Mouse (Mus musculus) monocyte, adult 5-6 weeks (primary cell): ENCODE data around the gene 1700129C05Rik. TPM values are rescaled to one million over a fixed set of nuclear protein-coding genes. Genes with fewer than 3 reads are reported as not detected.

Experiments
- ATAC-seq: fragments of 153-309, 156-312 bp; replicated peaks from 2 replicates; pipeline ENCODE4 v1.8.0; 2017; ENCODE audit warnings: mild to moderate bottlenecking; ENCODE audit not compliant: low TSS enrichment, insufficient number of reproducible peaks, severe bottlenecking, poor library complexity, low FRiP score
- total RNA-seq: library from RNA; stranded (forward); fragments of 200-1000, 200-491, 200-594 nt; gene quantifications from 3 replicates; pipeline ENCODE4 v1.2.3, GENCODE M21; 2017

1700129C05Rik gene
- total RNA-seq, result not detected in 3 replicates

GRCm38 (mm10) chr14:59142793-59143192 lies at the start of gene 1700129C05Rik:
Gene 1700129C05Rik (minus strand): TSS chr14:59142893.
- no peak for ATAC-seq

- no peak for ATAC-seq
Measured at GRCm38 (mm10) chr14:59186121-59186520, 43.4 kb upstream of the 1700129C05Rik start.

- ATAC-seq, result no peak
Measured at GRCm38 (mm10) chr14:59185514-59185913, 42.8 kb upstream of the 1700129C05Rik start.

GRCm38 (mm10) chr14:59182732-59183131 lies 40.0 kb upstream of the 1700129C05Rik start:
- ATAC-seq, result no peak

- no peak for ATAC-seq
Measured at GRCm38 (mm10) chr14:59178649-59179048, 36.0 kb upstream of the 1700129C05Rik start, which contains the start of gene Gm5142. Gene Gm5142 (minus strand): TSS chr14:59178749.

GRCm38 (mm10) chr14:59157016-59157698 lies 14.5 kb upstream of the 1700129C05Rik start:
- no peak for ATAC-seq

- ATAC-seq, result no peak
Measured at GRCm38 (mm10) chr14:59155589-59155988, 12.9 kb upstream of the 1700129C05Rik start.

- no peak for ATAC-seq
Measured at GRCm38 (mm10) chr14:59114281-59114680, 28.4 kb downstream of the 1700129C05Rik start.

GRCm38 (mm10) chr14:59104006-59104605 lies 38.6 kb downstream of the 1700129C05Rik start:
- no peak for ATAC-seq

- no peak for ATAC-seq
Measured at GRCm38 (mm10) chr14:59093601-59094000, 49.1 kb downstream of the 1700129C05Rik start.

GRCm38 (mm10) chr14:59084396-59084795 lies 58.3 kb downstream of the 1700129C05Rik start:
- ATAC-seq, result no peak

Other genes with a start within 250 kb of the 1700129C05Rik start
- not detected in 3 replicates for gene Gm5142, start 35.9 kb upstream of the 1700129C05Rik start, total RNA-seq
- 19.5 to 35.3 TPM (median 34.1 TPM) in 3 replicates for gene Rcbtb1, start 58.3 kb upstream of the 1700129C05Rik start, total RNA-seq
- 2.9 to 8.8 TPM (median 3.2 TPM) in 3 replicates for gene Gm6904, start 117.3 kb upstream of the 1700129C05Rik start, total RNA-seq
- gene Phf11a, start 154.6 kb upstream of the 1700129C05Rik start, total RNA-seq, result 27.5 to 39.3 TPM (median 31.4 TPM) in 3 replicates
- gene Phf11b, start 198.5 kb upstream of the 1700129C05Rik start, total RNA-seq, result 104 to 128 TPM (median 110 TPM) in 3 replicates
- gene Phf11d, start 222.6 kb upstream of the 1700129C05Rik start, total RNA-seq, result 22.6 to 35.8 TPM (median 26.2 TPM) in 3 replicates